Mouse (Mus musculus): Measurements from ENCODE around the gene Fgf11.

The Fgf11 gene

DNA sequence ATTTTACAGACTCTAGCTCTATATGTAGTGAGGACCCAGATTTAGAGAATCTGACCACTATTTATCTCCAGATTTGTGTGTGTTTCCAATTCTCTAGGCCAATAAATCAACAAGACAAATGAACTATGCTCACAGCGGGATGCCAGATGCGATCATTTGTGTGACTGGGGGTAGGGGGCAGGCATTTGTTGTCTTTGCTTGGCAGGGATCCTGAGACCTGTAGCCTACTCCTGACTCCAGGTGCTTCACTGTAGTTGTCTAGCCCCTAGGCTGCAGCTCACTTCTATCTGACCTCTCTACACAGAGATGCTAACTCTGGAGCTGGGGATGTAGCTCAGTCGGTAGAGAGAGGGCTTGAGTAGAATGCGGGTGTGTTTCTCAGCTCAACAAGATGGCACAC, 19.8 kb downstream of the Fgf11 start:
- no peak for DNase-seq (ENCODE audit: low spot score)

DNA sequence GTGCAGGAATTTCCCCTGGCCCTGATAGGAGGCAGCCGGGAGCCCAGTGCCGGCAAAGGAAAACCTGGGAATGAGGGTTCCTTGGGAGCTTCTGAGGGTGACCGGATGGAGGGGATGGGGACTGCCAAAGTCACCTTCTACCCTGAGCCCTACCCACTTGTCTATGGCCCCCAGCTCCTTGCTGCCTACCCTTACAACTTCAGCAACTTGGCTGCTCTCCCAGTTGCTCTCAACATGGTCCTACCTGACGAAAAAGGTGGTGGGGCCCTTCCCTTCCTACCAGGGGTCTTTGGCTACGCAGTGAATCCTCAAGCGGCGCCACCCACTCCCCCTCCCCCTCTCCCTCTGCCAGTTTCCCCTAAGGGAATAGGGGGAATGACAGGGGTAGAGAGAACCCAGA, 22.7 kb downstream of the Fgf11 start:
- DNase-seq (ENCODE audit: low spot score), result no peak

DNA sequence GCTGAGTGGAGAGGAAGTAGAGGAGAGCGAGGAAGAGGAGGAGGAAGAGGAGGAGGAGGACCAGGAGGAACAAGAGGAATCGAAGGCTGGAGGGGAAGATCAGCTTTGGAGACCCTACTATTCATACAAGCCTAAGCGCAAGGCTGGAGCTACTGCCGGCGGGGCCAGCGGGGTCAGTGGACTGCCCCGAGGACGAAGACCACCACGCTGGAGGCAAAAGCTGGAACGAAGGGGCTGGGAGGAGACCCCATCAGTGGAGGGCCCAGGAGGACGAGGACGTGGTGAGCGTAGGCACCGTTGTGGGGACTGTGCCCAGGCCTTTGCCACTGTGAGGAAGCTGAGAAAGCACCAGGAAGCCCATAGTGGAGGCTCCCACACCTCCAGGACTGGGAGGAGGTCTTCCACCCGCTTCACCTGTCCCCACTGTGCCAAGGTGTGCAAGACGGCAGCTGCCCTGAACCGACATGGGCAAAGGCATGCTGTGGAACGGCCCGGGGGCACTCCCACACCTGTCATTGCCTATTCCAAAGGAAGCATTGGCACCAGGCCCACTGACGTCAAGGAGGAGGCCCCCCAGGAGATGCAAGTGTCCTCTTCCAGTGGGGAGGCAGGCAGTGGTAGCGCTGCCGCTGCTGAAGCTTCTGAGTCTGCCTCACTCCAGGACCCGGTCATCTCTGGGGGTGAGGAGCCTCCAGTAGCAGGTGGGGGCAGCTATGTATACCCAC, 23.2 kb downstream of the Fgf11 start:
- no peak for DNase-seq (ENCODE audit: low spot score)

DNA sequence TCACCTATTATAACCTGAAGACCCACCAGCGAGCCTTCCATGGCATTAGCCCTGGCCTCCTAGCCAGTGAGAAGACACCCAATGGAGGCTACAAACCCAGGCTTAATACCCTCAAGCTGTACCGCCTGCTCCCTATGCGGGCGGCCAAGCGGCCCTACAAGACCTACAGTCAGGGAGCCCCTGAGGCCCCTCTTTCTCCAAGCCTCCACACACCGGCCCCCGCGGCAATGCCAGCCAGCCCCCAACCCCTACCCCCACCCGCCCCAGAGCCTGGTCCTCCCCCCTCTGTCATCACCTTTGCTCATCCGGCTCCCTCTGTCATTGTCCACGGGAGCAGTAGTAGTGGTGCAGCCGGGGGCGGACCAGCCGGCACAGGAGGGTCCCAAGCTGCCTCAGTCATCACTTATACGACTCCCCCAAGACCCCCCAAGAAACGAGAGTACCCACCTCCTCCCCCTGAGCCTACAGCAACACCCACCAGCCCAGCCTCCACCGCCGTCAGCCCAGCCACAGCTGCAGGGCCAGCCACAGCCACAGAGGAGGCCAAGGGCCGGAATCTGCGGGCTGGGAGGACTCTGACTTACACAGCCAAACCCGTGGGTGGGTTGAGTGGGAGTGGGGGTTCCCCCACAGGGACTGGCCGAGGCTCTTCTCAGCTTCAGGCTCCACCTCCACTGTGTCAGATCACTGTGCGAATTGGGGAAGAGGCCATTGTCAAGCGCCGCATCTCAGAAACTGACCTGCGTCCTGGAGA, 24.0 kb downstream of the Fgf11 start:
- DNase-seq (ENCODE audit: low spot score), result no peak

DNA sequence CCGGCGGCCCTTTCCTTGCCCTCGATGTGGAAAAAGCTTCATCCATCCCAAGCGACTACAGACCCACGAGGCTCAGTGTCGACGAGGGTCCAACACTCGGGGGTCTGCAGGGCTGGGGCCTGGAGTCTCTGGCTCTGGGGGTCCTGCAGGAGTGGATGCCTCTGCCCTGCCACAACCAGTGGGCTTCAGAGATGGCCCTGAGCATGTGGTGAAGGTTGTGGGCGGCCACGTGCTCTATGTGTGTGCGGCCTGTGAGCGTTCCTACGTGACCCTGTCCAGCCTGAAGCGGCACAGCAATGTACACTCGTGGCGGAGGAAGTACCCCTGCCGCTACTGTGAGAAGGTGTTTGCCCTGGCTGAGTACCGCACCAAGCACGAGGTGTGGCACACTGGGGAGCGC, 25.2 kb downstream of the Fgf11 start:
- no peak for DNase-seq (ENCODE audit: low spot score)

DNA sequence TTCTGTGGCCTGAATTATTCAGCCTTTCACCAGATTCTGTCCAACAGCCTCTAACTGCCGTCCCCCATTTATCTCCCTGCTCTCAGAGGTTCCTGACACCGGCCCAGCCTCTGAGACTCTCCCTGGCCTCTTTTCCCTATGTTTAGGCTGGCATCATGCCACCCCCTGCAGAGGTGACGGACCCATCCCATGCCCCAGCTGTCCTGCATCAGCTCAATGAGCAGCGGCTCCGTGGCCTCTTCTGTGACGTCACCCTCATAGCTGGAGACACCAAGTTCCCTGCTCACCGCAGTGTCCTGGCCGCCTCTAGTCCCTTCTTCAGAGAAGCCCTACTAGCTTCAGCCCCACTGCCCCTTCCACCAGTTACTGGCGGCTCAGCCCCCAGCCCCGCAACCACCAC, 25.9 kb downstream of the Fgf11 start:
- DNase-seq (ENCODE audit: low spot score), result no peak

DNA sequence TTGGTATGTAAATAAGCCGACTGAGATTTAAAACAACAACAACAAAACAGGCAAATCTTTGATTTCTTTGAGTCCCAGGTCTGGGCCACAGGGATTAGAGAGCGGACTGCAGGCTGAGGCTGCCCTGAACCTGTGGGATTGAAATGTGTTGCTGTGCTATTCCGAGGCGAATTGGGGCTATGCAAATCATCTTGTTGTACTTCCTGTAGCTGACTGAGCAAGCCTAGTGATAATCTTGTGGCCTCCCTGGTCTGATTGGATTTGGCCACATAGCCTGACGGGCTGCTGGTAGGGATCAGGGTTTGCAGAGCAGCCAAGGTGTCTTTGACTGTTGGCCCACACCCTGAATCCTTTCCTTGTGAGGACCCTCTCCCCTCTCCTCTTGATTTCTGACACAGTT, 26.7 kb downstream of the Fgf11 start:
- DNase-seq (ENCODE audit: low spot score), result no peak

DNA sequence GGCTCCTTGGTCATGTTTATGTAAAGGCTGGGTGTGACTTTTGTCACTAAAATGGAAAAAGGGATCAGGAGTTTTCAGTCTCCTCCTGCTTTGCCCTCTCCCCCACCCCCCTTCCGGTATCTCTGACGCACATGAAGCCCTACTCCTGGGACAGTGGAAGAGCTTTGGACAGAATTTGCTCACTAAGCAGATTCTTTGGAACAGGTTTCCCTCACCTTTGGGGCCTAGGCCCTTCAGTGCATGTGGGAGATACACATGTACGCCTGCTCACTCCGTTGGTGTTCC, 34.1 kb downstream of the Fgf11 start:
- no peak for DNase-seq (ENCODE audit: low spot score)

DNA sequence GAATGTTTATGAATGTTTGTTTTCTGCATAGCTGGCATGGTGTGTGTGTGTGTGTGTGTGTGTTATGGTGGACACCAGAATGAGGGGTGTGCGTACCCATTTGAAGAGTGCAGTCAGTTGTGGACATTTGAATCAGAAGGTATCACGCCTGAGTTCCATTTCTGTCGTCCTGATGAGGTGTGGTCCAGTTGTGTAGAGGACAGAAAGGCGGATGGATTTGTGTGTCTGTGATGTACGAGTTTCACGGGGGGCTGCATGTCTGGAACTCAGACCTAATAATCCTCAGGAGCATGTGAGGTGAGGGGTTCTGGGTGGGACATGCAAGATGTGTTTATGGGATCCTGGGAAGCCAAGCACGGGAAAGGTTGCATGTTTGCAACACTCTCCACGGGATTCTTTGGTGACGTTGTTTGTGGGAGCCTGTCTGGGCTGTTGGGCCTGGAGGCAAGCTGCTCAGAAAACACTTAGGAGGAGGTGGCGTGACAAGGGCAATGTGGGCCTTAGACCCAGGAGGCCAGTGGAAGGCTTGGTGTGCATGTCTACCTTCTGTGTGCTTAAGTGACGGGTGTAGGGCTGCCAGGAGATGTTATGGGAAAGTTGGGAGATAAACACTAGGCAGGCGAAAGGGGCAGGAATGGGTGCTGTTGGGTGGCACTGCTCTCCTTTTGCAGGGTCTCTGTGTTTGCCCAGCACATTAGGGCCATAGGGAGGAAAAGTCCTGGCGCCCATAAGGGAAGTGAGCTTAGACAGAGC, 34.6 kb downstream of the Fgf11 start:
- no peak for DNase-seq (ENCODE audit: low spot score)

DNA sequence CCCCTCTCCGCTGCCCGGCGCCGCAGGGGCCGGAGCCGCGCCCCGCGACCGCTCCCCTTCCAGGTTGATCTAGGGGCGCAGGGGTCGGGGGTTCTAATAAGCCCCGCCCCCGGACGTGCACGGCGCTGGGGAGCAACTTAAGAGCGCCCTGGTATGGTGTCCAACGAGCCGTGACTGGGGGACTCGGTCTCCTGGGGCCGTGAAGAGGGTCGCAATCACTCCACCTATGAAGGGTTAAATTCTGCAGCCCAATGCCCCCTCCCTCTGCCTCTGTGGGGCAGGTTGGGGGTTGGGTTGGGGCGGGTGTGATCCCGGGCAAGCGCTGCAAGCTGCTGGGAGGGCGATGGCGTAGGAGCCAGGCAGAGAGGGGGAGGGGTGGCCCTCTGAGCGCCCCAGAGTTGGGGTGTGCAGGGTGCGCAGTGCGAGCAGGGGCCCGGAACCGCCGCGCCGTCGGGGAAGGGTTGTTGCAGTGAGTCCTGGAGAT, 35.5 kb downstream of the Fgf11 start:
- peak; percentile 54 for DNase-seq (ENCODE audit: low spot score)

DNA sequence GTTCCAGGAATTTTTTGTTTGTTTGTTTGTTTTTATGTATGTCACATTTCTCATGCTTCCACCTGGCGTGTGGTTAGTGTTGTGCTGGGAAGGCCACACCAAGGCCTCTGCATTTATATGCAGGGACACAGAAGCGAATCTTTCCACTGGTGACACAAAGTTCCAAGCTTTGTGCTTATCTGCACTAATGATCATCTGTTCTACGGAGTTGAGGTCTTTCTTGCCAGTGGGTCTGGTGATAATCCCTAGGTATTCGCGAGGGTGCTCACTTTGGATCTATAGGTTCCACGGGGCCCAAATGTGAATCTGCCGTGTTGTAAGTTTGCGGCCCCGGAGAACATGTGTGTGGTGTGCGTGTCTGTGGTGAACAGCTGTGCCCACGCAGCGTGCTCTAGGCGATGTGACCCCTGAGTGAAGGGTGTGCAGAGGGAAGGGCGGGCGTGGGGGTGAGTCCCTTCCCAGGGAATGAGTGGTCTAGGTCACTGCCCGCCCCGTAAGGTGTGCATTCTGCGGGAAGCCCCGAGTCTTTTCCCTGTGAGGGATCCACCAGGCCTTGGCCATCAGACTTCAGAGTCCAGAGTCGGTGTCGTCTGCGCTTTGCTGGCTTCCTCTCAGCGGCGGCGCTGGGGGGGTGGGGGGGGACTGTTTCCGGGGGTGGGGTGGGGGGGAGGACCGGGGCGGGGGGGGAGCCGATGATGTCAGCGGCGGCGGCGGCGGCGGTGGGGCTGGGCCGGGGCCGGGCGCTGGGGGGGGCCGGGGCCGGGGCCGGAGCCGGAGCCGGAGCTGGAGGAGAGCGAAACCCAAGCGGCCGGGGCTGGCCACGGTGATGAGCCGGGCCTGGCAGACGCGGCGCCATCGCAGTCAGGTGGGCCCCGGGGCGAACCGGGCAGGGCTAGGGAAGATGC, 36.2 kb downstream of the Fgf11 start, which contains the start of gene Zbtb4:
TSS of gene Zbtb4 (plus strand) at position 692 of the 905 bp plus-strand sequence.
- no peak for DNase-seq (ENCODE audit: low spot score)

DNA sequence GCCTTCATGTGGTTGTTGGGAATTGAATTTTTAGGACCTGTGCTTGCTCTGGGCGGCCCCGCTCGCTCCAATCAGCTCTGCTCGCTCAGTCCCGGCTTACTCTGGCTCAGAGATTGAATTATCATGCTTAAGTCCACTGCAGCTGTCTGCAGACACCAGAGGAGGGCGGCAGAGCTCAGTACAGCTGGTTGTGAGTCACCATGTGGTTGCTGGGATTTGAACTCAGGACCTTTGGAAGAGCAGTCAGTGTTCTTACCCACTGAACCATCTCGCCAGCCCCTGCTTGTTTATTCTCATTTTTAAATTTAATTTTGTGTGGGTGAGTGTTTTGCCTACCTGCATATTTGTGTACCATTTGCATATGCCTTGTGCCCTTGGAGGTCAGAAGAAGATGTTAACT, 38.1 kb downstream of the Fgf11 start:
- DNase-seq (ENCODE audit: low spot score), result no peak

DNA sequence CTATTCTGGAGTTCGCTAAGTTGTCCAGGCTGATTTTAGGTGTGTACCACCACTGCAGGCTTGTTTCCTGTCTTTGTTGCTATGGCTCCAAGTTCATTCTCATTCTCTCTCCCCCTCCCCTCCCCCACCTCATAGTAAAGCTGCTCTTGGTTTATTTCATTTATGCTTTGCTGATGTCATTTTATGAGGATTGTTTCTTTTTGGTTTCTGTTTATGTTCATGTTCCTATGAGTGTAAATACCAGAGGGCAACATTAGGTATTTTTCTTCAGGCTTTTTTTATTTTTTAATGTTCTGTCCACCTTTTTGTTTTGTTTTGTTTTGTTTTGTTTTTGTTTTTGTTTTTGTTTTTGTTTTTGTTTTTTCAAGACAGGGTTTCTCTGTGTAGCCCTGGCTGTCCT, 39.8 kb downstream of the Fgf11 start, which contains the start of gene Slc35g3:
TSS of gene Slc35g3 (minus strand) at position 101 of the 400 bp plus-strand sequence.
- DNase-seq (ENCODE audit: low spot score), result no peak

DNA sequence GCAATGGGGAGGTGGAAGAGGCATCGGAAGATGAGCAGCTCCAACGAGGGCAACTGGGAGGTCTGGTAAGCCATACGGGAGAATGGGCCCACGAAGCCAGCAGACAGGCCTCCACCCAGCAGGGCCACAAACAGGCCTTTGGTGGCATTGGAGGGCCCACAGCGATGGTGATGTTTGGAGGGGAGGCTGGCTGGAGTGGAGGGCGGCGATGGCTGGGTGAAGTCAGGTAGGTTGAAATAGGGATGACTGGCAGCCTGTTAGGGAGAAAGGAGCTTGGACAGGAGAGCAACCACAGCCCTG, 40.8 kb downstream of the Fgf11 start:
- DNase-seq (ENCODE audit: low spot score), result no peak

DNA sequence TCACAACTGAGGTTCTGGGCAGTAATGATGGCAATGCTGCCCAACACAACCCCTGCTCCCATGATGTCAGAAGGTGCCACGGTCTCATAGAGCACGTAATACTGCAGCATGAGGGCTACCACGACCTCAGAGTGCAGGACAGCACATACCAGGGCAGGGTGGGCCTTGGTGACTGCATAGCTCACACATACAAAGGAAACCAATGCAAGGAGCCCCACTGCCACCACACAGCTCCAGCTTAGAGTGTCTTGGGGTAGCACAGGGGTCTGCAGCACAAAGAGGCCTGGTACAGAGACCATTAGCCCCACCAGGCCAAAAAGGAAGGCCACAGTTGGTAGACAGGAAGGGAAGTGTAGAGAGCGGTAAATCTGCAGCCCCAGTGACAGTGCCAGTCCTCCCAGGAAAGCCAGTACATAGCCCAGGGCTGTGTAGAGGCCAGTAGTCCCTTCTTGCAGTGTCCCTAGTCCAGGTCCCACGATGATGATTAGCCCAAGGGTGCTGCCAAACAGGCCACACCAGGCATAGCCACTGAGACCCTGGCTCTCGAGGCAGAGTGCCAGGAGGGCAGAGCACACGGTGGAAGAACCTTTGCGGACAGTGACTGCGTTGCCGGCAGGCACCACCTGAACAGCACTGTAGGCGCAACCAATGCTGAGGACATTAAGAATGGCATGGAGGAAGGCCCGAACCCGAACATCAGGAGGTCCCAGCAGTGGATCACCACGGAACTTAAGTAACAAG, 41.3 kb downstream of the Fgf11 start:
- no peak for DNase-seq (ENCODE audit: low spot score)

DNA sequence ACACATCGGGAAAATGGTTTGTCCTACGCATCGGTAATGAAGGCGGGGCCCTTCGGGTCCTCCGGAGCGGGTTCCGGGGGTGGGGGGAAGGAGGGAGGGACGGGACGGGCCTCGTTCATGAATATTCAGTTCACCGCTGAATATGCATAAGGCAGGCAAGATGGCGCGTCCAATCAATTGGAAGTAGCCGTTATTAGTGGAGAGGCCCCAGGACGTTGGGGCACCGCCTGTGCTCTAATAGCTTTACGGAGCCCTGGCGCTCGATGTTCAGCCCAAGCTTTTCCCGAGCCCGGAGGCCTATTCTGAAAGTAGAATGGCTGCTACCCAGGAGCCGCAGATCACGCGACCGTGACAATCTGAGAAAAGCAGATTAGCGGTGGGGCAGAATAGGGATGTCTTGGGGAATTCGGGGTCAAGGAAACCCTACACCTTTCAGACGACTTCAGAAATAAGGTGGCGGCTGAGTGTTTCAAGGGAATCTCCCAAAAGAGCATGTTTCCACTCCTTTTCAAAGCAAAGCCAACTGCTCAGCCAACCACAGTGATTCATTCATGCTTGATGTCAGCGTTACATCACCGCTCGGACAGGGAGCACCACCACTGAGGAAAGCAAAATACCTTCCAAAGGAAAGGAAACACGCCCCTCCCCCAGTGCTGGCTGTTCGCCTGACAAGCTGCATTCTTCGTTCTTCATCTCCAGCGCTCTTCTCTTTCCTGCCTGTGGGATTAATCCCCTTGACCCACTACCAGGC, 42.5 kb downstream of the Fgf11 start:
- peak; percentile 88 for DNase-seq (ENCODE audit: low spot score)

DNA sequence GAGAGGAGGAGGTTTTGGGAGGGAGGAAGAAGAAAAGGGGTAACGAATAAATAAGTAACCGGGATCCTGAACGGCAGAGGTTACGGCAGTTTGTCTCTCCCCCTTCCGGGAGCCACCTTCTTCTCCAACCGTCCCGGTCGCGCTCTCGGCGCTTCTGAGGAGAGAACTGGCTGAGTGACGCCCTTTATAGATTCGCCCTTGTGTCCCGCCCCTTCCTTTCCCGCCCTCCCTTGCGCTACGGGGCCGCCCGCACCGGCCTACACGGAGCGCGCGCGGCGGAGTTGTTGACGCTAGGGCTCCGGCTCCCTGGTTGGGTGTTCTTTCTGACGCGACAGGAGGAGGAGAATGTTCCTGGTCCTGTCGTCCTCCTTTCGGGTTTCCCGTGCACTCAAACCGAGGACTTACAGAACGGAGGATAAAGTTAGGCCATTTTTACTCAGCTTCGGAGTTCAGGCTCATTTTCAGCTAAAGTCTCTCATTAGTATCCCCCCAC, 43.1 kb downstream of the Fgf11 start, which contains the start of gene Polr2a:
TSS of gene Polr2a (minus strand) at position 160 of the 493 bp plus-strand sequence.
- DNase-seq (ENCODE audit: low spot score), result peak; percentile 95

DNA sequence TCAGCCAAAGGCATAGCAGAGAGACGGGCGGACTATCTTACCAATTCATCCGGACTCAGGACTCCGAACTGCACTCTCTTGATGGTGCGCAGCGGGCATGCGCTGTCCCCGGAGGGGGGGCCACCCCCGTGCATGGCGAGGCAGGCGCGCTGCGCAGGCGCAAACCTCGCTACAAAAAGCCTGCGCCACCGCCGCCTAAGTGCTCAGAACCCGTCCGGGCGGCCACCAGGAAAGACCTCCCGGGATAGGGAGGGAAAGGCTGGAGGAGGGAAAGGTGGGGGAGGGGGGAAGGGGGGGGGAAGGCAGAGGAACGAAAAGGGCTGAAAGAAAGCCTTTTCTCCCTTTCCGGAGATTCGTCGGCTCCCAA, 43.6 kb downstream of the Fgf11 start:
- DNase-seq (ENCODE audit: low spot score), result peak; percentile 92

DNA sequence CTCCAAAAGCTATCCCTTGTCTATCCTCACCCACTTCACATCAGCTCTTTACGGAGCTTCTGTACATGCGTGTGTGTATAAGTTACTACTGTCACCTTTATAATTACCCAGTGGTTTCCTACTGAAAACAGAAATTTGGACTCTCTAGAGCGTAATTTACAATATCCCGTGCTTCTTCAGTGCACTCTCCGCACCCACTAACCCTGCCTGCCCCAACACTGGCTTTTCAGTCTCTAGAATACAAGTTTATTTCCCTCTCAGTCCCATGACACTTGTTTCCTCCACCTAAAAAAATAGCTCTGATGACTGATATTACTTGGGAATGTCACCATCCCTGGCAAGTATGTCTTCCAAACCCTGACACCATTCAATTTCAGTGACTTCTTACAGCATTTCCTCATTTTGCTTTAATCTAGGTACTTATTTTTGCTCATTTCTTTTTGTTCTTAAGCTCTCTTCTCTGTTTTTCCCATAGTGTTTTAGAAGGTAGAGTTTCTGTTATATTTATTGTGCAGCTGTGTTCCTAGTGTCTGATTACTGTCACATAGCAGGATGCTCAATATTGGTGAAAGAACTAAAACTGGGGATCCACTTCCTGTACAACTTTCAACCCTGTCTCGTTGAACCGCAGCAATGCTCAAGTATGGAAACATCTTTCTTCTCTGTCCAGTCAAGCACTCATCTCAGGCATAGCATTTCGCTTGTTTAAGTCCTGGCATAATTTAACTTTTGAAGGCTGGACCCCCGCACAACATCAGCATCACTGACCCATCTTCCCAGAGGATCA, 44.2 kb downstream of the Fgf11 start:
- DNase-seq (ENCODE audit: low spot score), result no peak

DNA sequence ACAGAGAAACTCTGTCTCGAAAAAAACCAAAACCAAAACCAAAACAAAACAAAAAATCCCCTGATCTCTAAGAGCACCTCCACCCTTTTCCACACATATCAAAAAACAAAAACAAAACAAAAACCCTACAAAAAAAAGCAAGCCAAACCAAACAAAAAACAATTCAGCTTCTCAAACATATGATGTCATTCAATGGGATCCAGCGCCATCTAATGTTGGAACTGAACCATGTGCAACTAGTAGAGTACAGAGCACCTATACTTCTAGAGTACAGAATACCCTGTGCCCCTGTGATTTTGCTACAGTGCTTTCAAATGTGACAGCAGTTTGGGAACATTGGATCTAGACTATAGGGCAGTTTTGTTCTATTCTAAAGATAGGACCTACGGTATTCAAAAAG, 47.0 kb downstream of the Fgf11 start:
- no peak for DNase-seq (ENCODE audit: low spot score)

Data from ovary, adult 18-20 months (tissue).